Mouse (Mus musculus): ENCODE data around the gene Akap1.

DNA sequence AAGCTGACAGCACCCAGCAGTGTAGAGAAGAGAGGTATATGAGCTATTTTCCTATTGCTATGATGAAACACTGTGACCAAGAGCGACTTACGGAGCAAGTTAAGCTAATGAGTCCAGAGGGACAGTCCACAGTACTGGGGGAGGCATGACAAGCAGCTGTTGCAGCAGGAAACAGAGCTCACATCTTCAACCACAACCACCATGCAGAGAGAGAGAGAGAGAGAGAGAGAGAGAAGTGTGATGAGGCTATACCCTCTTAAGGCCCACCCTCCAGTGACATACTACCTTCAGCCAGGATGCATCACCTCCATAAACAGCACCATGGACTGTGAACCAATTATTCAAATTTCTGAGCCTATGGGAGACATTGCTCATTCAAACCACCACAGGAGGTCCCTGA, 74.5 kb downstream of the Akap1 start:
- TF ChIP-seq TAL1 (IDR thresholded peaks at IDR 0.05; ENCODE audit: low read length) (no peak), GATA1 (IDR thresholded peaks at IDR 0.05; ENCODE audit: low read length) (no peak)

Measured in erythroblast, embryonic 14.5 days (primary cell).